Mouse (Mus musculus): ENCODE data around the gene 4930548H24Rik. TPM values are rescaled to one million over a fixed set of nuclear protein-coding genes. Genes with fewer than 3 reads are reported as not detected.
"Not testable (repeated sequence)": the region's sequence is repeated elsewhere in the genome, so short reads cannot be mapped to it uniquely, and the experiment has no call there.

4930548H24Rik gene
- total and polyA plus RNA-seq, 2 experiments from 2014 or later = 0.04 TPM; not detected in 1

GRCm38 (mm10) chr5:31526354-31527116 lies 41.0 kb downstream of the 4930548H24Rik start, which contains the start of gene Slc4a1ap:
TSS of gene Slc4a1ap (plus strand) at chr5:31526995.
- Histone ChIP-seq H3K36me3 (replicated peaks; ENCODE audit: control insufficient read depth, insufficient read depth, low read length) (peaks cover 27% of the 10 kb centered on the region), H3K9me3 (replicated peaks; ENCODE audit: control insufficient read depth, low read length) (no peaks in the 10 kb centered on the region), H3K4me2 (ENCODE audit: low read depth, low read length) (peak within 1 kb of the TSS; percentile 100), H3K4me1 (ENCODE audit: control insufficient read depth, insufficient read depth) (peaks cover 21% of the 10 kb centered on the region), H3K27ac (ENCODE audit: low read depth) (peak within 1 kb of the TSS; percentile 77), H3K4me3 (ENCODE audit: low read depth, low read length) (peak within 1 kb of the TSS; percentile 92), H3K9ac (replicated peaks; ENCODE audit: low read depth, low read length) (peak within 1 kb of the TSS; percentile 78), H3K27me3 (ENCODE audit: control insufficient read depth, insufficient read depth, low read length) (no peaks in the 10 kb centered on the region)
- ATAC-seq (ENCODE audit: insufficient read depth, low read depth) (peak; percentile 84), DNase-seq (ENCODE audit: low spot score) (peak; percentile 66)
- TF ChIP-seq CTCF (IDR thresholded peaks at IDR 0.05; ENCODE audit: low read depth) = no peak
- TF ChIP-seq EP300 (IDR thresholded peaks at IDR 0.05; ENCODE audit: low read depth) = no peak
- under 1% methylated on average over 28 of the region's 28 CpGs for WGBS

- DNase-seq (ENCODE audit: low spot score) = no peak
- ATAC-seq (ENCODE audit: insufficient read depth, low read depth) = peak; percentile 24; the same call in 1 of the 2 replicates
- TF ChIP-seq EP300 (IDR thresholded peaks at IDR 0.05; ENCODE audit: low read depth) (no peak), CTCF (IDR thresholded peaks at IDR 0.05; ENCODE audit: low read depth) (no peak)
Measured at GRCm38 (mm10) chr5:31527117-31527680, 41.7 kb downstream of the 4930548H24Rik start.

GRCm38 (mm10) chr5:31527707-31528106 lies 42.2 kb downstream of the 4930548H24Rik start, which contains the start of gene Supt7l:
TSS of gene Supt7l (minus strand) at chr5:31527807.
- H3K4me2 ChIP-seq (ENCODE audit: low read depth, low read length) = peak within 1 kb of the TSS; percentile 100
- H3K9me3 ChIP-seq (replicated peaks; ENCODE audit: control insufficient read depth, low read length); DNase-seq (ENCODE audit: low spot score); H3K27me3 ChIP-seq (ENCODE audit: control insufficient read depth, insufficient read depth, low read length); ATAC-seq (ENCODE audit: insufficient read depth, low read depth): not testable (repeated sequence)
- 77% methylated on average over 11 of the region's 11 CpGs for WGBS
- peak within 1 kb of the TSS; percentile 77 for H3K27ac ChIP-seq (ENCODE audit: low read depth)
- H3K4me1 ChIP-seq (ENCODE audit: control insufficient read depth, insufficient read depth) = peaks cover 21% of the 10 kb centered on the region
- peaks cover 30% of the 10 kb centered on the region for H3K36me3 ChIP-seq (replicated peaks; ENCODE audit: control insufficient read depth, insufficient read depth, low read length)
- H3K9ac ChIP-seq (replicated peaks; ENCODE audit: low read depth, low read length) = peak within 1 kb of the TSS; percentile 78
- H3K4me3 ChIP-seq (ENCODE audit: low read depth, low read length) = peak within 1 kb of the TSS; percentile 92

More at GRCm38 (mm10) chr5:31527117-31527680, 41.7 kb downstream of the 4930548H24Rik start:
- peak overlapping the region; percentile 100 for H3K4me2 ChIP-seq (ENCODE audit: low read depth, low read length)
- peak overlapping the region; percentile 92 for H3K4me3 ChIP-seq (ENCODE audit: low read depth, low read length)
- peak overlapping the region; percentile 77 for H3K27ac ChIP-seq (ENCODE audit: low read depth)
- H3K27me3 ChIP-seq (ENCODE audit: control insufficient read depth, insufficient read depth, low read length) = no peaks in the 10 kb centered on the region
- no peaks in the 10 kb centered on the region for H3K9me3 ChIP-seq (replicated peaks; ENCODE audit: control insufficient read depth, low read length)
- peak overlapping the region; percentile 78 for H3K9ac ChIP-seq (replicated peaks; ENCODE audit: low read depth, low read length)
- peaks cover 21% of the 10 kb centered on the region for H3K4me1 ChIP-seq (ENCODE audit: control insufficient read depth, insufficient read depth)
- WGBS = 3% methylated on average over 40 of the region's 40 CpGs
- peaks cover 30% of the 10 kb centered on the region for H3K36me3 ChIP-seq (replicated peaks; ENCODE audit: control insufficient read depth, insufficient read depth, low read length)

- Histone ChIP-seq H3K4me1 (ENCODE audit: control insufficient read depth, insufficient read depth) (peaks cover 21% of the 10 kb centered on the region), H3K9ac (replicated peaks; ENCODE audit: low read depth, low read length) (no peak overlapping the region), H3K36me3 (replicated peaks; ENCODE audit: control insufficient read depth, insufficient read depth, low read length) (peaks cover 38% of the 10 kb centered on the region), H3K27ac (ENCODE audit: low read depth) (no peak overlapping the region), H3K4me2 (ENCODE audit: low read depth, low read length) (no peak overlapping the region), H3K4me3 (ENCODE audit: low read depth, low read length) (no peak overlapping the region), H3K27me3 (ENCODE audit: control insufficient read depth, insufficient read depth, low read length) (no peaks in the 10 kb centered on the region), H3K9me3 (replicated peaks; ENCODE audit: control insufficient read depth, low read length) (no peaks in the 10 kb centered on the region)
- ATAC-seq (ENCODE audit: insufficient read depth, low read depth) (no peak), DNase-seq (ENCODE audit: low spot score) (no peak)
- 48% methylated on average over 2 of the region's 2 CpGs for WGBS
- no peak for TF ChIP-seq EP300 (IDR thresholded peaks at IDR 0.05; ENCODE audit: low read depth)
- no peak for TF ChIP-seq CTCF (IDR thresholded peaks at IDR 0.05; ENCODE audit: low read depth)
Measured at GRCm38 (mm10) chr5:31528560-31528959, 43.0 kb downstream of the 4930548H24Rik start.

- WGBS = 93% methylated on average over 2 of the region's 2 CpGs
- Histone ChIP-seq H3K9ac (replicated peaks; ENCODE audit: low read depth, low read length) (no peak overlapping the region), H3K27ac (ENCODE audit: low read depth) (no peak overlapping the region), H3K36me3 (replicated peaks; ENCODE audit: control insufficient read depth, insufficient read depth, low read length) (peaks cover 85% of the 10 kb centered on the region), H3K4me2 (ENCODE audit: low read depth, low read length) (no peak overlapping the region), H3K9me3 (replicated peaks; ENCODE audit: control insufficient read depth, low read length) (no peaks in the 10 kb centered on the region), H3K4me3 (ENCODE audit: low read depth, low read length) (no peak overlapping the region), H3K27me3 (ENCODE audit: control insufficient read depth, insufficient read depth, low read length) (no peaks in the 10 kb centered on the region), H3K4me1 (ENCODE audit: control insufficient read depth, insufficient read depth) (no peaks in the 10 kb centered on the region)
- DNase-seq (ENCODE audit: low spot score) = no peak
- no peak for TF ChIP-seq CTCF (IDR thresholded peaks at IDR 0.05; ENCODE audit: low read depth)
- no peak for TF ChIP-seq EP300 (IDR thresholded peaks at IDR 0.05; ENCODE audit: low read depth)
- no peak for ATAC-seq (ENCODE audit: insufficient read depth, low read depth)
Measured at GRCm38 (mm10) chr5:31535228-31535627, 49.7 kb downstream of the 4930548H24Rik start.

Other genes with a start within 250 kb of the 4930548H24Rik start
- gene Nrbp1, start 244.9 kb upstream of the 4930548H24Rik start, total RNA-seq (2014; rRNA removed; ENCODE audit: low replicate concordance) = 120 and 124 TPM in 2 replicates
- 100 and 104 TPM in 2 replicates for gene Nrbp1, start 244.9 kb upstream of the 4930548H24Rik start, polyA plus RNA-seq (2015; fragmentation: Nextera tagmentation; extraction: Ambion mirVana)
- not detected in 2 replicates for gene Gm9970, start 244.5 kb upstream of the 4930548H24Rik start, total RNA-seq (2014; rRNA removed; ENCODE audit: low replicate concordance)
- 0.70 and 1.1 TPM in 2 replicates for gene Gm9970, start 244.5 kb upstream of the 4930548H24Rik start, polyA plus RNA-seq (2015; fragmentation: Nextera tagmentation; extraction: Ambion mirVana)
- 2.0 and 2.6 TPM in 2 replicates for gene Krtcap3, start 234.0 kb upstream of the 4930548H24Rik start, total RNA-seq (2014; rRNA removed; ENCODE audit: low replicate concordance)
- gene Krtcap3, start 234.0 kb upstream of the 4930548H24Rik start, polyA plus RNA-seq (2015; fragmentation: Nextera tagmentation; extraction: Ambion mirVana) = 1.7 and 2.7 TPM in 2 replicates
- 30.3 and 40.9 TPM in 2 replicates for gene Ift172, start 194.6 kb upstream of the 4930548H24Rik start, total RNA-seq (2014; rRNA removed; ENCODE audit: low replicate concordance)
- gene Ift172, start 194.6 kb upstream of the 4930548H24Rik start, polyA plus RNA-seq (2015; fragmentation: Nextera tagmentation; extraction: Ambion mirVana) = 14.6 and 16.5 TPM in 2 replicates
- 21.2 and 27.4 TPM in 2 replicates for gene Fndc4, start 189.7 kb upstream of the 4930548H24Rik start, total RNA-seq (2014; rRNA removed; ENCODE audit: low replicate concordance)
- gene Fndc4, start 189.7 kb upstream of the 4930548H24Rik start, polyA plus RNA-seq (2015; fragmentation: Nextera tagmentation; extraction: Ambion mirVana) = 5.4 and 6.2 TPM in 2 replicates
- 0.12 TPM in 1 of 2 replicates, not detected in the other for gene Gckr, start 188.3 kb upstream of the 4930548H24Rik start, total RNA-seq (2014; rRNA removed; ENCODE audit: low replicate concordance)
- gene Gckr, start 188.3 kb upstream of the 4930548H24Rik start, polyA plus RNA-seq (2015; fragmentation: Nextera tagmentation; extraction: Ambion mirVana) = 0.04 TPM in 1 of 2 replicates, not detected in the other
- gene Zfp512, start 33.3 kb upstream of the 4930548H24Rik start, total RNA-seq (2014; rRNA removed; ENCODE audit: low replicate concordance) = 19.4 and 19.8 TPM in 2 replicates
- gene Zfp512, start 33.3 kb upstream of the 4930548H24Rik start, polyA plus RNA-seq (2015; fragmentation: Nextera tagmentation; extraction: Ambion mirVana) = 21.4 and 22.1 TPM in 2 replicates
- 14.4 and 31.3 TPM in 2 replicates for gene Gpn1, start 9.0 kb downstream of the 4930548H24Rik start, total RNA-seq (2014; rRNA removed; ENCODE audit: low replicate concordance)
- gene Gpn1, start 9.0 kb downstream of the 4930548H24Rik start, polyA plus RNA-seq (2015; fragmentation: Nextera tagmentation; extraction: Ambion mirVana) = 27.6 and 29.1 TPM in 2 replicates
- 7.6 and 19.9 TPM in 2 replicates for gene Slc4a1ap, start 41.3 kb downstream of the 4930548H24Rik start, total RNA-seq (2014; rRNA removed; ENCODE audit: low replicate concordance)
- gene Slc4a1ap, start 41.3 kb downstream of the 4930548H24Rik start, polyA plus RNA-seq (2015; fragmentation: Nextera tagmentation; extraction: Ambion mirVana) = 14.3 and 14.4 TPM in 2 replicates
- gene Supt7l, start 42.1 kb downstream of the 4930548H24Rik start, total RNA-seq (2014; rRNA removed; ENCODE audit: low replicate concordance) = 21.9 and 23.7 TPM in 2 replicates
- 12.1 and 13.5 TPM in 2 replicates for gene Supt7l, start 42.1 kb downstream of the 4930548H24Rik start, polyA plus RNA-seq (2015; fragmentation: Nextera tagmentation; extraction: Ambion mirVana)
- gene Mrpl33, start 111.2 kb downstream of the 4930548H24Rik start, total RNA-seq (2014; rRNA removed; ENCODE audit: low replicate concordance) = 272 and 275 TPM in 2 replicates
- 627 and 634 TPM in 2 replicates for gene Mrpl33, start 111.2 kb downstream of the 4930548H24Rik start, polyA plus RNA-seq (2015; fragmentation: Nextera tagmentation; extraction: Ambion mirVana)
- 0.53 and 0.58 TPM in 2 replicates for gene Rbks, start 211.9 kb downstream of the 4930548H24Rik start, total RNA-seq (2014; rRNA removed; ENCODE audit: low replicate concordance)
- gene Rbks, start 211.9 kb downstream of the 4930548H24Rik start, polyA plus RNA-seq (2015; fragmentation: Nextera tagmentation; extraction: Ambion mirVana) = 9.1 and 9.4 TPM in 2 replicates
- 46.5 and 51.3 TPM in 2 replicates for gene Babam2, start 211.9 kb downstream of the 4930548H24Rik start, total RNA-seq (2014; rRNA removed; ENCODE audit: low replicate concordance)
- 39.1 and 39.5 TPM in 2 replicates for gene Babam2, start 211.9 kb downstream of the 4930548H24Rik start, polyA plus RNA-seq (2015; fragmentation: Nextera tagmentation; extraction: Ambion mirVana)